In genomic region chr12:86023081-86023871, GRCm38 (mm10) we compare ENCODE assay signal across 10 mouse cellular contexts. TPM values are rescaled to one million over a fixed set of nuclear protein-coding genes. Genes with fewer than 3 reads are reported as not detected.
DNase-seq lines count a peak whose midpoint lies in the region; ATAC-seq and TF ChIP-seq lines count a peak whose summit lies in the region.
"Had no signal": no experiment of that assay in that cellular context is flagged by ENCODE, and none has a peak within 500 bp of the region (broad histone marks: within the 10 kb centered on the region; RNA-seq: fewer than 3 reads in every experiment).

No protein-coding gene starts in this region.

- 62% methylated on average over 4 of the region's 4 CpGs for WGBS in heart, embryonic 13.5 days

- H3K4me1 ChIP-seq in heart, embryonic 13.5 days, result peaks cover 65% of the 10 kb centered on the region
- peaks cover 29% of the 10 kb centered on the region for H3K4me1 ChIP-seq in G1E (ENCODE audit: insufficient read depth, low read depth, low read length)

- no peak overlapping the region for H3K4me3 ChIP-seq in heart, embryonic 13.5 days
- no peak overlapping the region for H3K4me3 ChIP-seq in G1E (ENCODE audit: low read depth, low read length)
- H3K4me3 ChIP-seq in left cerebral cortex, adult 2 months, result no peak overlapping the region

- H3K9ac ChIP-seq in heart, embryonic 13.5 days, result no peak overlapping the region

- no peak overlapping the region for H3K4me2 ChIP-seq in heart, embryonic 13.5 days

- DNase-seq in heart, adult 8-10 months (ENCODE audit: low spot score), result no peak
- DNase-seq in G1E (ENCODE audit: low spot score), result peak; percentile 30
- DNase-seq in fibroblast of lung, adult 2 months (ENCODE audit: low read depth), result peak; percentile 73
- DNase-seq in lung, adult 18-20 months, result peak; percentile 75 to 78
- no peak for DNase-seq in adrenal gland, adult 8-10 months
- no peak for DNase-seq in B cell, adult 2 months
- no peak for DNase-seq in left cerebral cortex, adult 2 months (ENCODE audit: extremely low spot score in 1 of 2, low spot score in 2 of 2)
- DNase-seq: thymus, adult 2 months had no signal

- peak overlapping the region; percentile 70 for H3K27ac ChIP-seq in heart, embryonic 13.5 days (replicated peaks)
- no peak overlapping the region for H3K27ac ChIP-seq in left cerebral cortex, adult 2 months

- intact Hi-C loops in left cerebral cortex, adult 2 months (cut with DNase I), result no loop called here

- no peaks in the 10 kb centered on the region for H3K27me3 ChIP-seq in heart, embryonic 13.5 days (replicated peaks)
- no peaks in the 10 kb centered on the region for H3K27me3 ChIP-seq in G1E (ENCODE audit: insufficient read depth, low read length)
- H3K27me3 ChIP-seq: Patski had no signal

- ATAC-seq in heart, embryonic 13.5 days (ENCODE audit: extremely low read depth, insufficient number of reproducible peaks, low FRiP score, low TSS enrichment), result no peak
- ATAC-seq in G1E (ENCODE audit: extremely low read depth, insufficient number of reproducible peaks, low FRiP score, poor library complexity, severe bottlenecking), result peak; percentile 52
- ATAC-seq: Patski had no signal

- H3K9me3 ChIP-seq in heart, embryonic 13.5 days, result no peaks in the 10 kb centered on the region
- no peaks in the 10 kb centered on the region for H3K9me3 ChIP-seq in G1E (replicated peaks)

- 0 out of 2 replicates have a peak, but pooled peaks cover 3% of the 10 kb centered on the region for H3K36me3 ChIP-seq in heart, embryonic 13.5 days
- peaks cover 75% of the 10 kb centered on the region for H3K36me3 ChIP-seq in G1E (replicated peaks)

- TF ChIP-seq CTCF in G1E (IDR thresholded peaks at IDR 0.05; ENCODE audit: low read depth, low read length), result no peak
- TF ChIP-seq CTCF in left cerebral cortex, adult 2 months (IDR thresholded peaks at IDR 0.05), result no peak

RNA-seq across cellular contexts. Expression of gene Tgfb3, which starts 55.6 kb away (rescaled TPM):
- polyA plus RNA-seq in heart, embryonic 13.5 days (2015; fragmentation: Nextera tagmentation; extraction: Ambion mirVana), result 23.7 TPM in 2 replicates
- total RNA-seq in heart, adult 8-10 months (2022), result 10 to 100 TPM; 13.5 to 15.5 (median 14.3) TPM
- total RNA-seq in G1E (2014; fragmentation: Nextera tagmentation) (0.75 and 0.83 TPM in 2 replicates), G1E (2017) (0.44 and 0.99 TPM in 2 replicates)
- 0.14 and 0.15 TPM in 2 replicates for polyA plus RNA-seq in G1E (2012)
- 10 to 100 TPM in 3 of 4 experiments, 1 to 10 TPM in 1; 10.0 to 14.8 (median 12.0) TPM for total RNA-seq in adrenal gland, adult 8-10 months (2022)
- 10 to 100 TPM; 15.4 to 16.0 TPM for total RNA-seq in left cerebral cortex, adult 2 months (2021)

RNA-seq across cellular contexts. Expression of gene Ift43, which starts 59.1 kb away (rescaled TPM):
- polyA plus RNA-seq in heart, embryonic 13.5 days (2015; fragmentation: Nextera tagmentation; extraction: Ambion mirVana), result 108 and 118 TPM in 2 replicates
- 10 to 100 TPM; 24.9 to 32.3 (median 27.7) TPM for total RNA-seq in heart, adult 8-10 months (2022)
- total RNA-seq in G1E (2014; fragmentation: Nextera tagmentation) (not detected in 2 replicates), G1E (2017) (0.93 and 0.99 TPM in 2 replicates)
- polyA plus RNA-seq in G1E (2012), result 0.09 and 0.12 TPM in 2 replicates
- total RNA-seq in adrenal gland, adult 8-10 months (2022), result 10 to 100 TPM; 27.3 to 37.7 (median 31.4) TPM
- 10 to 100 TPM; 15.3 to 16.9 TPM for total RNA-seq in left cerebral cortex, adult 2 months (2021)

Comparison
In these comparisons a context has a peak if more than half of its experiments do, and no peak if none do; other contexts are left out.
1. DNase-seq: peak in G1E (single experiment), fibroblast of lung, adult 2 months (single experiment) and lung, adult 18-20 months (2 of 2); none in heart, adult 8-10 months (single experiment), adrenal gland, adult 8-10 months (single experiment), B cell, adult 2 months (0 of 2) and left cerebral cortex, adult 2 months (0 of 2).
2. RNA of gene Tgfb3, which starts 55.6 kb away (total RNA-seq): 15.4 to 16.0 TPM in left cerebral cortex, adult 2 months, 13.5 to 15.5 TPM in heart, adult 8-10 months and 10.0 to 14.8 TPM in adrenal gland, adult 8-10 months; 0.44 to 0.99 TPM in G1E; every median in the first group is over 4 times any median in the second.
3. RNA of gene Ift43, which starts 59.1 kb away (total RNA-seq): 27.3 to 37.7 TPM in adrenal gland, adult 8-10 months, 24.9 to 32.3 TPM in heart, adult 8-10 months and 15.3 to 16.9 TPM in left cerebral cortex, adult 2 months; 0.93 to 0.99 TPM in G1E; every median in the first group is over 4 times any median in the second.